Mouse (Mus musculus) CH12.LX (cell line): ENCODE results near the gene Arl15. TPM values are rescaled to one million over a fixed set of nuclear protein-coding genes. Genes with fewer than 3 reads are reported as not detected.

Experiments used
- DNase-seq: peaks from one replicate; pipeline ENCODE4 v3.0.0-alpha.2; 2013; ENCODE audit errors: extremely low read depth
- H3K27ac ChIP-seq: 2 replicates; pipeline ENCODE4 v1.5.1; 2012; ENCODE audit warnings: low read depth, mild to moderate bottlenecking, control low read depth, moderate library complexity; ENCODE audit not compliant: insufficient read depth
- H3K27me3 ChIP-seq: replicated peaks from 2 replicates; pipeline ENCODE3; 2012; ENCODE audit warnings: inconsistent platforms
- H3K36me3 ChIP-seq, 2 experiments: replicated peaks in 1 of 2; 2 replicates each; pipeline versions ENCODE3 to v1.6.1; 2012; ENCODE audit warnings: inconsistent platforms in 1 of 2, low read length in 1 of 2, mild to moderate bottlenecking in 1 of 2, mixed read lengths in 1 of 2, moderate library complexity in 1 of 2; ENCODE audit not compliant: control insufficient read depth in 1 of 2, insufficient read depth in 1 of 2
- H3K4me1 ChIP-seq, 2 experiments: 2 replicates each; pipeline ENCODE4 v1.6.1; 2012; ENCODE audit warnings: inconsistent platforms in 1 of 2, moderate library complexity in 1 of 2; ENCODE audit not compliant: insufficient read depth in 2 of 2, control insufficient read depth in 1 of 2
- H3K4me2 ChIP-seq: 2 replicates; pipeline ENCODE4 v1.6.1; 2012; ENCODE audit warnings: low read depth, mild to moderate bottlenecking, control low read depth; ENCODE audit not compliant: poor library complexity, insufficient read depth, severe bottlenecking
- H3K4me3 ChIP-seq, 3 experiments: fragments of 150-350 bp in 1 of 3; sonication (generic) in 1 of 3; replicated peaks in 1 of 3; 2 replicates each; pipeline versions ENCODE3 to v1.5.1; 2011 to 2012; ENCODE audit warnings: low read depth in 2 of 3, low read length in 2 of 3, mild to moderate bottlenecking in 2 of 3, moderate library complexity in 2 of 3, control low read depth in 1 of 3, improper control_type of control experiment in 1 of 3, inconsistent platforms in 1 of 3, mixed read lengths in 1 of 3; ENCODE audit not compliant: poor library complexity in 1 of 3
- H3K79me2 ChIP-seq: replicated peaks from 2 replicates; pipeline ENCODE4 v1.6.1; 2012; ENCODE audit warnings: mild to moderate bottlenecking, moderate library complexity; ENCODE audit not compliant: control insufficient read depth, poor library complexity, insufficient read depth, severe bottlenecking; ENCODE audit errors: extremely low read depth
- H3K9ac ChIP-seq: 2 replicates; pipeline ENCODE4 v1.6.1; 2012; ENCODE audit warnings: low read depth, mild to moderate bottlenecking, control low read depth, moderate library complexity; ENCODE audit not compliant: insufficient read depth
- H3K9me3 ChIP-seq: replicated peaks from 2 replicates; pipeline ENCODE3; 2012; ENCODE audit warnings: low read length, inconsistent platforms, mixed read lengths
- CHD1 ChIP-seq: IDR thresholded peaks from 2 replicates; pipeline ENCODE4 v1.6.1; 2012; ENCODE audit warnings: low read depth, low read length, improper control_type of control experiment, inconsistent platforms
- ELF1 ChIP-seq: IDR thresholded peaks from 2 replicates; pipeline ENCODE4 v1.6.1; 2014; ENCODE audit warnings: low read depth, mild to moderate bottlenecking, inconsistent platforms, low read length, improper control_type of control experiment
- EP300 ChIP-seq: IDR thresholded peaks from 2 replicates; pipeline ENCODE4 v1.6.1; 2011; ENCODE audit warnings: low read length, improper control_type of control experiment
- GABPA ChIP-seq: IDR thresholded peaks from 2 replicates; pipeline ENCODE4 v1.6.1; 2012; ENCODE audit warnings: low read depth, low read length, improper control_type of control experiment, inconsistent platforms; ENCODE audit not compliant: insufficient replicate concordance
- HCFC1 ChIP-seq: IDR thresholded peaks from 2 replicates; pipeline ENCODE4 v1.6.1; 2012; ENCODE audit warnings: low read depth, mild to moderate bottlenecking, inconsistent platforms, low read length, improper control_type of control experiment
- JUN ChIP-seq: IDR thresholded peaks from 2 replicates; pipeline ENCODE4 v1.6.1; 2011; ENCODE audit warnings: low read depth, mild to moderate bottlenecking, low read length, improper control_type of control experiment, moderate library complexity; ENCODE audit not compliant: insufficient read depth
- KAT2A ChIP-seq: IDR thresholded peaks from 2 replicates; pipeline ENCODE4 v1.6.1; 2012; ENCODE audit warnings: low read length, improper control_type of control experiment, inconsistent platforms; ENCODE audit not compliant: insufficient replicate concordance
- MAFK ChIP-seq: IDR thresholded peaks from 2 replicates; pipeline ENCODE4 v1.6.1; 2011; ENCODE audit warnings: low read length, improper control_type of control experiment; ENCODE audit not compliant: insufficient replicate concordance
- MAZ ChIP-seq: IDR thresholded peaks from 2 replicates; pipeline ENCODE4 v1.6.1; 2012; ENCODE audit warnings: low read depth, mild to moderate bottlenecking, inconsistent platforms, low read length, improper control_type of control experiment, moderate library complexity
- MXI1 ChIP-seq: IDR thresholded peaks from 2 replicates; pipeline ENCODE4 v1.6.1; 2011; ENCODE audit warnings: mild to moderate bottlenecking, low read depth, low read length, improper control_type of control experiment
- MYC ChIP-seq: IDR thresholded peaks from 2 replicates; pipeline ENCODE4 v1.6.1; 2011; ENCODE audit warnings: low read depth, mild to moderate bottlenecking, improper control_type of control experiment, low read length
- NRF1 ChIP-seq: IDR thresholded peaks from 2 replicates; pipeline ENCODE4 v1.6.1; 2014; ENCODE audit warnings: low read depth, mild to moderate bottlenecking, inconsistent platforms, low read length, improper control_type of control experiment, moderate library complexity
- PAX5 ChIP-seq: IDR thresholded peaks from 2 replicates; pipeline ENCODE4 v1.6.1; 2012; ENCODE audit warnings: low read length, inconsistent platforms, mixed read lengths
- POLR2AphosphoS2 ChIP-seq: IDR thresholded peaks from 2 replicates; pipeline ENCODE4 v1.6.1; 2011; ENCODE audit warnings: low read depth, low read length, improper control_type of control experiment
- RCOR1 ChIP-seq: conservative IDR thresholded peaks from 2 replicates; pipeline ENCODE4 v1.6.1; 2012; ENCODE audit warnings: low read depth, mild to moderate bottlenecking, inconsistent platforms, low read length, improper control_type of control experiment
- TBP ChIP-seq: conservative IDR thresholded peaks from 2 replicates; pipeline ENCODE4 v1.6.1; 2011; ENCODE audit warnings: low read depth, low read length, improper control_type of control experiment
- TCF12 ChIP-seq: IDR thresholded peaks from 2 replicates; pipeline ENCODE4 v1.6.1; 2014; ENCODE audit warnings: low read depth, mild to moderate bottlenecking, inconsistent platforms, low read length, improper control_type of control experiment
- UBTF ChIP-seq: IDR thresholded peaks from 2 replicates; pipeline ENCODE4 v1.6.1; 2012; ENCODE audit warnings: low read depth, mild to moderate bottlenecking, inconsistent platforms, low read length, improper control_type of control experiment, moderate library complexity
- USF1 ChIP-seq: IDR thresholded peaks from 2 replicates; pipeline ENCODE4 v1.6.1; 2014; ENCODE audit warnings: low read depth, mild to moderate bottlenecking, inconsistent platforms, low read length, improper control_type of control experiment
- USF2 ChIP-seq: conservative IDR thresholded peaks from 2 replicates; pipeline ENCODE4 v1.6.1; 2011; ENCODE audit warnings: low read depth, low read length, improper control_type of control experiment
- ZC3H11A ChIP-seq: IDR thresholded peaks from 2 replicates; pipeline ENCODE4 v1.6.1; 2012; ENCODE audit warnings: low read depth, mild to moderate bottlenecking, inconsistent platforms, low read length, improper control_type of control experiment
- ZKSCAN1 ChIP-seq: IDR thresholded peaks from 2 replicates; pipeline ENCODE4 v1.6.1; 2012; ENCODE audit warnings: low read depth, inconsistent platforms, low read length, improper control_type of control experiment, borderline replicate concordance
- ZMIZ1 ChIP-seq: IDR thresholded peaks from 2 replicates; pipeline ENCODE4 v1.6.1; 2012; ENCODE audit warnings: low read depth, mild to moderate bottlenecking, inconsistent platforms, low read length, improper control_type of control experiment
- dilution Hi-C: fragments of 300-500 bp; cut with MboI; formaldehyde crosslinking; loops from 2 replicates; pipeline ENCODE4 v1.14.3; 2020; ENCODE audit warnings: low sequenced_read_pairs; ENCODE audit not compliant: extremely low pct_unique_long_range_greater_than_20kb, extremely low pct_ligation_motif_present
- in situ Hi-C: fragments of 300-500 bp; cut with MboI; formaldehyde crosslinking; loops from 3 replicates; pipeline ENCODE4 v1.14.3; 2019; ENCODE audit warnings: low sequenced_read_pairs, low pct_ligation_motif_present, low pct_unique_long_range_greater_than_20kb, mixed read lengths
- polyA plus RNA-seq: library from polyadenylated mRNA; unstranded; fragments of >175 nt; gene quantifications from 2 replicates; pipeline ENCODE4 v1.2.1, GENCODE M21; 2012; ENCODE audit warnings: low read depth; ENCODE audit not compliant: insufficient read length
- total RNA-seq, 2 experiments: library from RNA; depleted of rRNA; stranded (reverse); fragments of 300-350 nt in 1 of 2; fragments of >200 nt in 1 of 2; gene quantifications; 2 replicates each; pipeline ENCODE4 v1.2.3; 2012 to 2014

The Arl15 gene
- total and polyA plus RNA-seq, 3 experiments = 2.2 to 5.2 (median 4.8) TPM

DNA sequence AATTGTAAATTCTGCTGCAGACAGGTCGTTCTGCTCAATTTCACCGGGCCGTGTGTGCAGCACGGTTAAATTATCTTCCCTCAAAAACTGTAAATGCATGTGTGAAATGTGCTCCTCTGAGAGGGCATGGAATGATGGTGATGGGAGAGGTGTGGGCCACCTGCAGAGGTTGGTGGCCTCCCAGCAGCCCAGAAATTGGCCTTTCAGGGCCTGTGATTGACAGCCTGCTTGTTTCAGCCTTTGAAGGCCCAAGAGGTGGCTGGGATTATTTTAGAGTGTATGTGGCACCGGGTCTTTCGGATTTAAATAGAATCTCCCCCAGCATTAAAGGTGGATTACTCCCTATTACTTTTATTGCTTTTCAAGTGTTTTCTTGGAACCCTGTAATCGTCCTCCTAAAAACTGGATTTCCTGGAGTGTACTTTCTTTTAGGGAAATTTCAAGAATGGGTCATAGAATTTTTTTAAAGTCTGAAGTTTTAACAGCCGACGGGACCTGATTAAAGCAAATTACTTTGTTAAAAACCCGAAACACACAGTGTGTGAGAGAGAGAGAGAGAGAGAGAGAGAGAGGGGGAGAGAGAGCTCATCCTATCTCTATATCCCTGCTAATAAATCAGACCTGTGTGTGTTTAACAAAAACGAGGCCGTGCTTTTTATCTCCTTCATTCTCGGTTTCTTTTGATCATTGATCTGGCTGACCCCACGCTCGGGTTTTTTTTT is 186.6 kb downstream of the Arl15 start:
- Histone ChIP-seq H3K36me3 (peaks cover 0 to 7% of the 10 kb centered on the region in 2 experiments), H3K4me3 (no peak overlapping the region), H3K79me2 (no peaks in the 10 kb centered on the region), H3K27ac (no peak overlapping the region), H3K27me3 (no peaks in the 10 kb centered on the region), H3K9ac (no peak overlapping the region), H3K4me2 (no peak overlapping the region), H3K9me3 (no peaks in the 10 kb centered on the region), H3K4me1 (no peaks in the 10 kb centered on the region)
- no peak for TF ChIP-seq JUN
- in situ Hi-C loops = no loop called here
- dilution Hi-C loops = no loop called here
- DNase-seq = no peak

DNA sequence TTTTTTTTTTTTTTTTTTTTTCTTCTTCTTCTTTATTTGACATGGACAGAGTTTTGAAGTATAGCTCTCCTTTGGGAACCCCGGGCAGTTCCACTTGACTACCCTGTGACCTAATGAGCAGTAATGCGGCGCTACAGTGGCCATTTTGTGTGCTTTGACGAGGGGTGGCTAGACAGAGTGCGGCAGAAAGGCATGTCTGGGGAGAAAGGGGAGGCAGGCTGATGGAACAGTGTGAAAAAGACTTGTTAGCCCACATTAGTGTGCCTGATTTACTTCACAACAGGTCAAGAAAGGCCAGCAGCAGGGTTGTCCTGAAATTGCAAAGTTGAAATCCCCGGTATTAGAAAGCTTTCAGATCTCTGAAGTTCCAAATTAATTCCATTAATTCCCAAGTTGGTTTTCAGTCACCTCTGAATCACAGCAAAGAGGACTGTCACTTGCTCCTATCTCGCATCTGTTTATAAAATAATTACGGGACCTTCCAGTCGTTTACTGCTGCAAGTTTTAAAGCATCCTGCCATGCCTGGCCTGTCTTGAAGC is 187.2 kb downstream of the Arl15 start:
- in situ Hi-C loops (no loop called here), dilution Hi-C loops (no loop called here)
- no peak for DNase-seq
- H3K79me2 ChIP-seq = no peaks in the 10 kb centered on the region
- no peaks in the 10 kb centered on the region for H3K9me3 ChIP-seq
- H3K9ac ChIP-seq = no peak overlapping the region
- H3K36me3 ChIP-seq = peaks cover 0 to 7% of the 10 kb centered on the region in 2 experiments
- H3K27me3 ChIP-seq = no peaks in the 10 kb centered on the region
- TF ChIP-seq TBP = no peak
- TF ChIP-seq POLR2AphosphoS2 = no peak
- TF ChIP-seq USF1 = no peak
- TF ChIP-seq UBTF = no peak
- TF ChIP-seq CHD1 = no peak
- TF ChIP-seq MYC = no peak
- TF ChIP-seq KAT2A = no peak
- TF ChIP-seq EP300 = no peak
- no peak for TF ChIP-seq ZC3H11A
- TF ChIP-seq ZKSCAN1 = no peak
- no peak for TF ChIP-seq NRF1
- no peak overlapping the region for H3K27ac ChIP-seq
- H3K4me3 ChIP-seq = no peak overlapping the region
- H3K4me1 ChIP-seq = no peaks in the 10 kb centered on the region
- H3K4me2 ChIP-seq = no peak overlapping the region

DNA sequence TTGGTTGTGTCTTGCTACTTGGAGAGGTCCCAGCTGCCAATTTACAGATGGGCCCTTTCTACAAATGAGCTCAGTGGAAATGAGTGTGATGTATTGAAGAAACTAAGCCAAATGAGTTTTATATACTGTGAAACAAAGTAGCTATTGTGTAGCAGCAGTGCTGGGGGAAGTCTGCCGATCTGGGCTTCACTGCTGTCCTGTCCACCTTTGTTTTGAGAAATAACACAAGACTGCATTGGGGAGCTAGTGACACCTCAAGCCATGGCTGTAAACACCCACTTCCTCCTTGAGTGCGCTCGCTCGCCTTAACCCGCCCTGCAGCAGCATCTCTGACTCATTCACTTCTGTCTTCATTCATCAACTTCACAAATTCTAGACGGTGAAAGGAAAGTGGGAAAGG is 189.3 kb downstream of the Arl15 start:
- no peak overlapping the region for H3K4me2 ChIP-seq
- no peak overlapping the region for H3K4me3 ChIP-seq
- H3K36me3 ChIP-seq = peaks cover 0 to 9% of the 10 kb centered on the region in 2 experiments
- no peak overlapping the region for H3K27ac ChIP-seq
- dilution Hi-C loops (no loop called here), in situ Hi-C loops (no loop called here)
- DNase-seq = peak; percentile 3
- no peaks in the 10 kb centered on the region for H3K9me3 ChIP-seq
- H3K79me2 ChIP-seq = no peaks in the 10 kb centered on the region
- H3K27me3 ChIP-seq = no peaks in the 10 kb centered on the region
- TF ChIP-seq MYC (no peak), RCOR1 (no peak), TBP (no peak), MAZ (no peak), TCF12 (no peak), MXI1 (no peak), UBTF (no peak), EP300 (no peak), USF2 (no peak), GABPA (no peak), ZMIZ1 (no peak), PAX5 (no peak), HCFC1 (no peak), MAFK (no peak), ELF1 (no peak)
- no peaks in the 10 kb centered on the region for H3K4me1 ChIP-seq
- no peak overlapping the region for H3K9ac ChIP-seq
